Mouse (Mus musculus) T-helper 2 cell (primary cell): ENCODE data around the gene Lrrc3.
"Not testable (repeated sequence)": the region's sequence is repeated elsewhere in the genome, so short reads cannot be mapped to it uniquely, and the experiment has no call there.

Source experiments
- in situ Hi-C: fragments of 300-600 bp; cut with MboI, MseI; formaldehyde crosslinking; loops from one replicate; pipeline ENCODE4 v1.15.1; 2025; ENCODE audit warnings: high pct_unique_total_duplicates

The Lrrc3 gene

GRCm38 (mm10) chr10:77902211-77902893 is at the start of gene Lrrc3:
Gene Lrrc3 (minus strand): TSS chr10:77902536.
- in situ Hi-C loops = no loop called here

- in situ Hi-C loops = not testable (repeated sequence)
Observed at GRCm38 (mm10) chr10:77950468-77950867, 48.1 kb upstream of the Lrrc3 start.

GRCm38 (mm10) chr10:77939685-77940084 is 37.3 kb upstream of the Lrrc3 start:
- in situ Hi-C loops = loop anchor here (10.0 kb wide), 1 partner anchor 705 kb away; no protein-coding TSS in a partner anchor

GRCm38 (mm10) chr10:77927375-77927774 is 25.0 kb upstream of the Lrrc3 start:
- in situ Hi-C loops = no loop called here

GRCm38 (mm10) chr10:77926140-77926539 is 23.8 kb upstream of the Lrrc3 start:
- in situ Hi-C loops = no loop called here

- in situ Hi-C loops = no loop called here
Observed at GRCm38 (mm10) chr10:77922681-77923080, 20.3 kb upstream of the Lrrc3 start.

GRCm38 (mm10) chr10:77921009-77921408 is 18.7 kb upstream of the Lrrc3 start:
- in situ Hi-C loops = no loop called here

GRCm38 (mm10) chr10:77916636-77917335 is 14.4 kb upstream of the Lrrc3 start:
- in situ Hi-C loops = no loop called here

GRCm38 (mm10) chr10:77913292-77913691 is 11.0 kb upstream of the Lrrc3 start:
- in situ Hi-C loops = no loop called here

GRCm38 (mm10) chr10:77912605-77913004 is 10.3 kb upstream of the Lrrc3 start:
- in situ Hi-C loops = no loop called here

- in situ Hi-C loops = no loop called here
Observed at GRCm38 (mm10) chr10:77902894-77903715, 769 bp upstream of the Lrrc3 start.

- in situ Hi-C loops = no loop called here
Observed at GRCm38 (mm10) chr10:77901871-77902210, 495 bp downstream of the Lrrc3 start.

GRCm38 (mm10) chr10:77900903-77901818 is 1.2 kb downstream of the Lrrc3 start:
- in situ Hi-C loops = no loop called here

GRCm38 (mm10) chr10:77900126-77900525 is 2.2 kb downstream of the Lrrc3 start:
- in situ Hi-C loops = no loop called here

GRCm38 (mm10) chr10:77895562-77895961 is 6.8 kb downstream of the Lrrc3 start:
- in situ Hi-C loops = no loop called here

- in situ Hi-C loops = no loop called here
Observed at GRCm38 (mm10) chr10:77890987-77891565, 11.3 kb downstream of the Lrrc3 start.

- in situ Hi-C loops = no loop called here
Observed at GRCm38 (mm10) chr10:77886007-77886747, 16.2 kb downstream of the Lrrc3 start.

GRCm38 (mm10) chr10:77882553-77882952 is 19.8 kb downstream of the Lrrc3 start:
- in situ Hi-C loops = no loop called here

GRCm38 (mm10) chr10:77880305-77880704 is 22.0 kb downstream of the Lrrc3 start:
- in situ Hi-C loops = no loop called here

GRCm38 (mm10) chr10:77878985-77879384 is 23.4 kb downstream of the Lrrc3 start:
- in situ Hi-C loops = no loop called here
